Mouse (Mus musculus) small intestine, adult 2 months (tissue): ENCODE measurements around the gene Myo9b.

Experiments
- CTCF ChIP-seq: fragments of 200-500 bp; IDR thresholded peaks from 2 replicates; pipeline ENCODE4 v1.5.1; 2012; ENCODE audit warnings: low read depth, mild to moderate bottlenecking, control low read depth, inconsistent platforms, low read length, moderate library complexity, mixed read lengths; ENCODE audit not compliant: insufficient replicate concordance, insufficient read length; ENCODE audit errors: extremely low read depth
- POLR2A ChIP-seq: fragments of 200-500 bp; IDR thresholded peaks from 2 replicates; pipeline ENCODE4 v1.6.1; 2012; ENCODE audit warnings: low read depth, mild to moderate bottlenecking, control low read depth, inconsistent platforms, low read length, moderate library complexity

DNA sequence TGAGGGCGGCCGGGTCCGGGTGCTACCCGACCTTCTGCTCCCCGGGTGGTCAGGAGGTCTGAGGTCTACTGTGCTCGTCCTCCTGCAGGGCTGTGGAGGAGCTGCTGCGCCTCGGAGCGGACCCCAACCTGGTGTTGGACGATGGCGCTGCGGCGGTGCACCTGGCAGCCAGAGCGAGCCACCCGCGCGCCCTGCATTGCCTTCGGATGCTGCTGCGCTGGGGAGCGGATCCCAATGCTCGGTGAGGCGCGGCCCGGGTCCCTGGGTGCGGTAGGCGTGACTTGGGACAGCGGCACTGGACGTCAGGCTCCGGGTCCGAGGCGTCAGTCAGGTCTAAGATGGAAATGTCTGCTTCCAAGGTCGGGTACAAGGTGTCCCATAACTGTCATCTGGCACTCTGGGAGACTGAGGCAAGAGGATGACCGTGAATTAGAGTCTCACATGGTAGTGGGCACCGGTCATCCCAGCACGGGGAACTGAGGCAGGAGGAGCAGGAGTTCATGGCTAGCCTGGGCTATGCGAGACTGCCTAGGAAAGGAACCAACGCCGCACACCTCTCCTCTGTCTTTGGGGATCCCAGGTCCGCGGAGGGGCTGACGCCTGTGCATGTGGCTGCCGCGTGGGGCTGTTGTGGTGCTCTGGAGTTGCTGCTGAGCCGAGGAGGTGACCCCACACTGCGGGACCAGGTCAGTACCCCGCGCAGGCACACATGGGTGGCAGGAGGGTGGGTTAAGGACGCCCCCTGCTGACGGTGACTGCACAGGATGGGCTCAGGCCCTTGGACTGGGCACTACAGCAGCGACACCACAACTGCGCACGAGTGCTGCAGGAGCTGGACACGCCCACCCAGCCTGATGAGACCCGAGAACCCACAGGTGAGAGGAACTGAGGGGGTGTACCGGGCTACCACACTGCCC, 133.8 kb downstream of the Myo9b start:
- TF ChIP-seq POLR2A: no peak
- TF ChIP-seq CTCF: peak; percentile 68
